Mouse (Mus musculus): Measurements from ENCODE around the gene Tas2r134.

Tas2r134 gene

GRCm38 (mm10) chr2:51627211-51627610 is at the start of gene Tas2r134:
TSS of gene Tas2r134 (plus strand) at chr2:51627511.
- no peak for DNase-seq

- DNase-seq = no peak
Observed at GRCm38 (mm10) chr2:51579767-51580166, 47.5 kb upstream of the Tas2r134 start.

DNA sequence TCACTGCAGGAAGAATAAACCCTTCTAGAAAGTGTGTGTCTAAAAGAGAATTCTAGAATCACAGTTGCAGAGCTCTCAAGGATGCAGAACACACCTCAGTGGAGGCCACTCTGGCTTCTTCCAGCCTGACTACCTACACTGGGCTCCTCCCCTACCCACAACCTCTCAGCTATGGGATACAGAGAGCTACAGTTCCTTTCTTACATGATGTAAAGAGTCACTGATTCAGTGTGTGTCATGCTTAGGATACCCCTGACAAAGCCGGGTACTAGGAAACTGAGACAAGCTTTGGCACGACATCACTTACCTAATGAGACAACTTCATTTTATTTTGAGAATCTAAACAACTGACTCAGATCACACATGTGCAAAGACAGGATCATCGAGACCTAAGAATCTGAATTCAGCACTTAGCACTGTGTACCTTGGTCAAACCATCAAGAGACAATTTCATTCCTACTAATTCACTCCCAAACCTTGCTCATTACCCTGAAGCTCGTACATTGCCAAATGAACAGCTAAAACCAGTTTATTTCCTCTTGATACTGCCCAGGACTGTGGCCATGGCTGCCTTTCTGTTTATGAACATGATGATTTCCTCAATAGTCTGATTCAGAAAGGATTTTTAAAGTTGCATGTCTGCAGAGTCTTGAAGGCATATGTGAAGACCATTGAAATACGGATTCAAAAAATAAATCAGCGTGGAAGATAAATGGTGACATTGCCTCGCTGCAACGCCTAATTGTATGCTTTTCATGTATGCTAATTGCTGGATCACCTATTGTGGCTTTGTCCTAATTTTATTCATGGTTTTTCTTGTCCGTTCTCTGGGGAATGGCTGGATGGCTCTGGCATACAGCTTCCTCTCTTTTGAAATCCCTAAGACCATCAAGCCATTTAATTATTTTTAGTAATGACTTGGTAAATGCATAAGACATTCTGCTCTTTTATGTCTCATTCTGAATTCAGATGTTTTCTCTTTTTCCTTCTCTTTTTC is 43.0 kb upstream of the Tas2r134 start:
- DNase-seq = no peak

- DNase-seq = no peak
Observed at GRCm38 (mm10) chr2:51588336-51588735, 39.0 kb upstream of the Tas2r134 start.

GRCm38 (mm10) chr2:51588895-51589294 is 38.4 kb upstream of the Tas2r134 start:
- DNase-seq = no peak

DNA sequence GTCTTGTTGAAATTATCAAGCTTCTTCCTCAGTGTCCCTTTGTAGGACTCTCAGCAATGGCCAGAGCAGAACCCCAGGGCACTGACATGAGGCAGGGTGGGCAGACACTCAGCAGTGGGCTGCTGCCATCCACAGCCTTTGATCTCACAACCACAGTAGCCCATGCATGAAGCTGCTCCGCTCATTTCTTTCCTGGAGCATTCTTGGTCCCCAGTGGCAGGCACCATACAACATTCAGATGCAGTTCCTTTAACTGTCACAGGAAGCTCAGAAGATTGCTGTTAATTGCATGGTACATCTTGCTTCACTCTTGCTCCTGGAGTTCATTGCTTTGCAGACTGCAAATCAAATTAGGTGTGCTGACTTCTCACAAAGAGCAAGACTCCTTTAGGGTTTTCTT is 37.7 kb upstream of the Tas2r134 start:
- no peak for DNase-seq

DNA sequence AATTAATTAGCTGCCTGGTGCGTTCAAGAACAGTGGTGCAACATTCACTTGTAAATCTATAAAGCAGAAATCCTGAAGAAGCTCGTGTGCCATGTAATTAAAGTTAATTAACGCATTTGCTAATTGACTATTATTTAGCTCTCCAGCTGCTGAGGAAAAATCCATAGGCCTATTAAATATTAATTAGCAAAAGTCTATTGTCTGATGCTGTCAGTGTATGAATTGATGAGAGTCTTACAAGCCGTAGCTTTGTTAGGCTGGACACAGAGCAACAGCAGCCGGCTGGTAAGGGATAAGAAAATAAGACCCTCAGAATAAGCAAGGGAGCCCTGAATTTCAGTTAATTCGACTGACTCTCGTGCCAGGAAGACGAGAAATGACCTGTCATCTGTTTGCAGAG is 37.0 kb upstream of the Tas2r134 start:
- DNase-seq = no peak

- no peak for DNase-seq
Observed at GRCm38 (mm10) chr2:51592157-51592556, 35.2 kb upstream of the Tas2r134 start.

GRCm38 (mm10) chr2:51599473-51600201 is 27.7 kb upstream of the Tas2r134 start:
- DNase-seq = no peak

DNA sequence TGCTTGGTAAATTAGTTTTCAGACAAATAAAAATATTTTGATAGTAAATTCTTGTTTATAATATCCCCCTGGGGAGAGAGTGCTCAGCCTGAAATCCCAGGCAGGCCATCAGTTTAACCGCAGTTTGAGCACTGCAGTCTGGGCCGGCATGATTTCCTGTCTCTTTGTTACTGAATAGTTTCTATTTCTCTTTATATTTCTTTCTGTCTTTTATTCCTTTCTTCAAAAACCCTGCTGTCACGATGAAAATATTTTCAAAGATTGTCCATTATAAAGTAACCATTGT is 27.2 kb upstream of the Tas2r134 start:
- DNase-seq = no peak

GRCm38 (mm10) chr2:51600873-51601272 is 26.4 kb upstream of the Tas2r134 start:
- no peak for DNase-seq

DNA sequence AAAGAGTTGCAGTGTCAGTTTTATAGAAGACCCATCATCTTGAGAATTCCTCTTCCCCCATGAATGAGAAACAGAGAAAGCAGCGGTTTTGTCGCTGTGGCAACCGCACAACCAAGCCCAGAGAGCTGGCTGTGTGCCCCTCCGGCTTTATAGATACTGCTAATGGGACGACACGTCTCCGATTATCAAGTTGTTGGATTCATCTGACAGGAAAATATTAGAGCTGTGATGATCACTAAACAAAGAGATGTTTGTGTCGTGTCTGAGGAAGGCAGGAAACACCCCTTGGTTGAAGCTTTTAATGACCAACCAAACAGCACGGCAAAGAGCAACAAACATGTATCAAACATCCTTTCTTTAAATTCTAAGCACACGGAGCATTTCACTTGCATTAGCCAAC is 17.0 kb upstream of the Tas2r134 start:
- peak; percentile 29 for DNase-seq

DNA sequence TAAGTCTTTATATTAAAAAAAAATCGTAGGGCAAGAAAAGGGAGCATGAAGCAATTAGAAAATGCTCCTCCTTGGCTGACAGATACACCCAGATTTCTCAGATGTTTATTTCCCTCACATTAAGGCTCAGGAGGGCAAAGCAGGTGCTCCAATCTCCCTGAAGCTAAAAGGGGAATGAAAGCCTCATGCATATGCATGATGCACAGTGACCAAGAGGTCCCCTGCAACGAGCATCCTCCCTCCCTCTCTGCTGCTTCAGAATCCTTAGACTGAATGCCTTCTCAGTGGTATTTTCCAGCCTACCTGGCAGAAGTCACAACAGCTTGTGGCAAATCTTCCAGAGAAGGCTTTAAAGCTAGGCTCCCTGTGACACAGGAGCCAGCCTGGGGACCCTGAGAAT is 16.4 kb upstream of the Tas2r134 start:
- no peak for DNase-seq

GRCm38 (mm10) chr2:51613716-51614115 is 13.6 kb upstream of the Tas2r134 start:
- no peak for DNase-seq

DNA sequence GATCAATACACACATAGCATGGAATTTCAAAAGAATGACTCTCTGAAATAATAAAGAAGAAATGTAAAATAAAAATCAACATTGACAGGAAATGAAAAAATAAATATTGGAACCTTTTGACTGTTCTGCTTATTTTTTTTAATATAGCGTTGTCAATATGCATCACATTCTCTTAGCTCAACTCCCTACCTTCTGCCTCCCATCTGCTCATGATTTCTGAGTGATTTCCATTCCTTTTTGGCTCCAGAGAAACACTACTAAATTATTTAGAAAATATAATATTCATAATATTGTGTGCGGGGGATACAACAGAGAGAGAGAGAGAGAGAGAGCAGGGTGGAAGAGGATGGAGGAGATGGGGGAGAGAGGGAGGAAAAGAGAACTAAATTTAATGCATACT is 5.4 kb upstream of the Tas2r134 start:
- no peak for DNase-seq

DNA sequence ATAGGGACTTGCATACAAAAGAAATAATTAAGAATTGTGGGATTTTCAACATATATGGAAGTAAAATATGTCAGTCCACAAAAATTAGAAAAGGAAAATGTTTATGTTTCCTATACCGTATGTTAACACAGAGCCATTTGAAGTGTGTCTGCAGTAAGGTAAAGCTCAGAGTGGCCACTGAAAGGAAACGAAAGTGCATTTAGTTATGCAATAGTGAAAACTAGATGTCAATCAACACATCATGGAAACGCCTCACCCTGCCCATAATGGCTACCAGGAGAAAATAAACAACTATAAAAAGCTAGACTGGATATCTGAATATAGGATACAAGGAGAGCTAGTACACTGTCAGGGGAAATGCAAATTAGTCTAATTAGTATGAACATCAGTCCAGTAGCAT is 1.3 kb upstream of the Tas2r134 start:
- DNase-seq = no peak

DNA sequence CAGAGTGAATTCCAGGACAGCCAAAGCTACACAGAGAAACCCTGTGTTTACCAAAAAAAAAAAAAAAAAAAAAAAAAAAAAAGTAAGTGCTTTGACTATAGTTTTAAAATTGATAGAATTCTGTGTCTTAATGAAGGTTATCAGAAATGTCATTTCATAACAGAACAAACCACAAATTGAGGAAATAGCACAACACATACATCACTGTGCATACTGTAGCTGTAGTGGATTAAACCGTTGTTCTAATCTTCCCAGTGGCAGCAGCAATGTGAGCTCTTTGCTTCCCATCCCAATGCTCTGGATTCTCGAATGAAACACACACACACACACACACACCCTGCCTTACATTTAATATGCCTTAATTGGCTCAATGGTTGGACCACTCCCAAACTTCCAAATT is 4.1 kb downstream of the Tas2r134 start:
- no peak for DNase-seq

GRCm38 (mm10) chr2:51637681-51638080 is 10.4 kb downstream of the Tas2r134 start:
- DNase-seq = no peak

GRCm38 (mm10) chr2:51641635-51642034 is 14.3 kb downstream of the Tas2r134 start:
- no peak for DNase-seq

GRCm38 (mm10) chr2:51643244-51644139 is 16.2 kb downstream of the Tas2r134 start:
- DNase-seq = no peak

DNA sequence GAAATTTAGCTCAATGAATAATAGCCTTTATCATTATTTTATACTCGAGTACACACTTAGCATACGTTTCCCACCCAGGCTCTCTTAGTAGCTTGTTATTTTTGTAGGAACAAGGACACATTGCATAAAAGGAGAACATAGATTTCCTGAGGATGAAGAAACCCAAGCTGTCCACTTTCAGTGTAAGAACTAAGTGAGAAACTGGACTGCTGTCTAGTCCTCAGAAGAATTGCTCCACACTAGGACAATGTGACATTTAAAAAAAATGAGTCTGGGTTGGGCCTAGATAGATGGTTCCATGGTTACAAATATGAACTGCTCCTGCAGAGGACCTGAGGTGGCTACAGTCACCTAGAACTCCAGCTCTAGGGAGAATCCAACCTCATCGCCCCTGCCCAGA is 20.7 kb downstream of the Tas2r134 start:
- no peak for DNase-seq

- DNase-seq = no peak
Observed at GRCm38 (mm10) chr2:51649887-51650286, 22.6 kb downstream of the Tas2r134 start.

DNA sequence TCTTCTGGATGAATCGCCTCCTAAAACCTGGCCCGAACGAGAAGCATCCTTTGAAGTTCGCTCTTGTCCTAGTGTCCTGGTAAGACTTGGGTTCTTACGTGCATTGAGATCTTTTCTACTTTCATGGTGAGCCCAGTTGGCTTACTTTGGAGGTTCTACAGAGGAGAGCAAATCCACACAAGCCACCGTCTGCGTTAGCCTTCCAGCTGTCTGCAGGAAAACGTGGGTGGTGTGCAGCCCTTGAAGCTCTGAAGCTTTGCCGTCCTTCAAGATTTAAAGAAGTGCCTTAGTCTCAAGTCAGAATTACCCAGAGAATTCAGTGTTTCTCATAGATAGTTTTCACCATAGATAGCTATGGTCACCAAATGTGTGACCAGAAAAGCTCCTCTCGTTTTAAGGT is 24.8 kb downstream of the Tas2r134 start:
- DNase-seq = no peak

Measured in right cerebral cortex, postnatal 14 days (tissue).